Mouse (Mus musculus) liver (tissue): ENCODE measurements around the gene Ctnna3.
"Not testable (repeated sequence)": the region's sequence is repeated elsewhere in the genome, so short reads cannot be mapped to it uniquely, and the experiment has no call there.

Experiments used
- DNase-seq: peaks from one replicate; pipeline ENCODE4 v3.0.0-alpha.2; 2020; ENCODE audit warnings: mixed read lengths

Ctnna3 gene

DNA sequence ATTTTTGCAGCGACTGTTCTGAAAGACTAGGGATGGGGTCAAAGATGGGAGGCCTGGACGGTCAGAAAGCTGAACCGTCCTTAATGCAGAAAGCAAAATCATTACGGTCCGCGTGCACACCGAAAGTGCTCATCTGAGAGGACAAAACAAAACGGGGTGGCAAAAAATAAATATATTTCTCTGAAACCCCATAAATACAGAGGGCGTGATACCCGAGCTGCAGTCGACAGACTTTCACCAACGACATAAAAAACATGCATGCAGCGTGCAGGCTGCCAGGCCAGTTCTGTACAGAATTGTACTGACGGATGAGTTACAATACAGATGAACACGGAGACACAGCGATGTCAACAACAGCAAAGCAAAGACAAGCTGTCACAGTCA is 656.3 kb downstream of the Ctnna3 start:
- no peak for DNase-seq

DNA sequence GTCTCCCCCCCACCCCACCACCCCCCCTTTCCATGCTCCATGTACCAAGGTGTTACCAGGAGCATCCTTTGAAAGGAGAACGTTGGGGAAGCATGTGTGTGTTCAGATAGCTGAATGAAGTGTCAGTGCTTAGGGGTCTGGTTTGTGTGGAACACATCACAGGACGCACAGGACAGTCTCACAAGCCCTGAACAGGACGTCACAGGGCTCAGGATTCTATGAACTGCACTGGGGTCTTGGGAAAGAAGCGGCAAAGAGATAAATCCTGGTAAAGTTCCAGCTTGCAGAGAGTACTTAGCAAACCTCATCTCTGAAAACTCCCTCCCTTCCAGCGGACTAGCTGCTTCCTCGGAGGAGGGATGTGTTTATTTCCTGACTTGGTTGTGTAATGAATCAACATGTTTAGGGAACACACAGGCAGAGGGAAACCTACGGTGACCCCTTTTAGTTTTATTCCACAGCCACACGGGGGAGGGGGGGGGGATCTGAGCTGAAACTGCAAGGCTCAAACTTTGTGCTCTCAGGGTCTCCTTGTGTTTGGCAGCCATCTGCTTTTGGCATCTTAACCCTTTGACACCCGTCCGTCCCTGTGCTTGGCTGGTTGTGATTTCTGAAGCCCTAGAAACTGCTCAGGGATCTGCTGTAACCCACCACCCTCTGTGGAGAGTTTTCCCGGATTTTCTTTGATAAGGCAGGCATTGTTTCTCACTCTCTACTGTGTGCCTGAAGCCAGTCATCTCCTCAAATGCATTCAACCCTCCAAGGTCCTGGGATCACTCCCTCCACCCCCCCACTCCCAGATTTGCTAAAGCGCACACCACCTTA is 656.9 kb downstream of the Ctnna3 start:
- DNase-seq = no peak

DNA sequence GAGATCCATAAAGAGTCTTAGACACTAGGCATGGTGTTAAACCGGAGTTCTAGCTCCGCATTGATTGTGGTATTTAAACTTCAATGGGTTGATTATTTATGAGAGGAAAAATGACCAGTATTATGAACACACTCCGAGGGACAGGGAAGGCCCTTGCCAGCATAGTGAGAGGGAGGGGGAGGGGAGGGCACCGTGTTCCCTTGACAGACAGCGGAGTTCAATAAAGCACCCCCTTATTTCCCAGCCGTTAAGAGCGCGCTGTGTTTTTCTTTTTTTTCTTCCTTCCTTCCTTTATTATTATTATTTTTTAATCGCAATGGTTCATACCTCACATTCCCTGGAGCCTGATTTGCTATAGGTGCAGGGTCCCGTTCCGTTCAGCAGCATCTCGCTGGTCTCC is 657.6 kb downstream of the Ctnna3 start:
- no peak for DNase-seq

DNA sequence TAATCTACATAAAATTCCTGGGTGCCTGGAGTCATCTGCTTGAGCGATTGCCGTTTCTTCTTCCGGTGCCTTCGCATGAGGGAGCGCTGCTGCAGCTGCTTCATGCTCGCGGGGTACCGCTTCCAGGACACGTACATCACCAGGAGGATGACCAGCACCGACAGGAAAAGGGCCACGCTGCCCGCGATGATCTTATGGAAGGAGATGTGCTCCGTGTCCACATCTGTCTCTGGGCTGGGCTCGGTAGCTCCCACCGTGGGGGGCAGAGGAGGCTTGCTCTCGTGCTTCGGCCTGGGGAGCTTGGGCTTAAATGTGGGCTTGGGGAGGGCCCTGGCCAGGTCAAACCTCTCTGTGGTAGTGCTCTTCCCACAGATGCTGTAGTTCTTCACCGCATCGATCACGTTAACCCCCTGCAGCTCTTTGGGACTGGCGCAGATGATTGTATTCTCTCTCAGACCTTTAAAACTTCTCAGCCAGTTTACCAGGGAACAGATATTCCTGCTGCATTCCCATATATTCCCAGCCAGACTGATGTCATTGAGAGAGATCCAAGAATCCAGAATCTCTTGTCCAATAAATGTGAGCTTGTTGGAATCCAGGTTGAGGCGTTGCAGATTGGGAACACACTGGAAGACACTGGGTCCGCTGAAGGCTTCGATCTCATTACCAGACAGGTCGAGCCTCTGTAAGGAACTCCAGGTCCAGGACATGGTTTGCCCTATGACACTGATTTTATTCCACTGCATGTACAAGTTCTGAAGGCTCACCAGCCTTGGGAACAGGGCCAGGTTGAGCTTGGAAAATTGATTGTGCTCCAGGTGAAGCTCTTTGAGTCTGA is 658.3 kb downstream of the Ctnna3 start:
- DNase-seq = no peak

DNA sequence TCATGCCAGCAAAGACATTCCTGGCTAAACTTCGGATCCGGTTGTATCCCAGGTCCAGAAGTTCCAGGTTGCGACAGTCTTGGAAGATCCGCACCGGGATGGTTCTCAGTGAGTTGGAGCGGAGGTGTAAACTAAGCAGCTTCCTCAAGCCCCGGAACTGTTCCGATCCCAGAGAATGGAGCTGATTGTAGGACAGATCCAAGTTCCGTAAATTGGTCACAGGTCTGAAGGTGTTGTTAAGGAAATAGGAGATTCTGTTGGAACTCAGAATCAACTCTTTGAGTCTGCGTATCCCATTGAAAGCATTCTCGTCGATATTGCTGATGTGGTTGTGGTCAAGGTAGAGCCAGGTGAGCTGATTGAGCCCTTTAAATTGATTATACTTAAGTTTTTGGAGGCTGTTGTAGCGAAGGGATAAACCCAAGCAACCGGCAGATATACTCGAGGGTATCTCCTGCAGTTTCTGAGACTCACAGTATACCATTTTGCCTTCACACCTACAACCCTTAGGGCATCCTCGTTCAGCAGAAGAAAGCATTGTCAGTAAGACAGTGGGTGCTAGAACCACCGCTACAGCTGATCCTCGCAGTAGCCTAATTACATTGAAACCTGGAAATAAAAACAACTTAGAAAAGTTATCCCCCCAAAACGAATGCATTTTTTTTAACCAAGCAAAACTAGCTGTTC is 659.0 kb downstream of the Ctnna3 start:
- no peak for DNase-seq

DNA sequence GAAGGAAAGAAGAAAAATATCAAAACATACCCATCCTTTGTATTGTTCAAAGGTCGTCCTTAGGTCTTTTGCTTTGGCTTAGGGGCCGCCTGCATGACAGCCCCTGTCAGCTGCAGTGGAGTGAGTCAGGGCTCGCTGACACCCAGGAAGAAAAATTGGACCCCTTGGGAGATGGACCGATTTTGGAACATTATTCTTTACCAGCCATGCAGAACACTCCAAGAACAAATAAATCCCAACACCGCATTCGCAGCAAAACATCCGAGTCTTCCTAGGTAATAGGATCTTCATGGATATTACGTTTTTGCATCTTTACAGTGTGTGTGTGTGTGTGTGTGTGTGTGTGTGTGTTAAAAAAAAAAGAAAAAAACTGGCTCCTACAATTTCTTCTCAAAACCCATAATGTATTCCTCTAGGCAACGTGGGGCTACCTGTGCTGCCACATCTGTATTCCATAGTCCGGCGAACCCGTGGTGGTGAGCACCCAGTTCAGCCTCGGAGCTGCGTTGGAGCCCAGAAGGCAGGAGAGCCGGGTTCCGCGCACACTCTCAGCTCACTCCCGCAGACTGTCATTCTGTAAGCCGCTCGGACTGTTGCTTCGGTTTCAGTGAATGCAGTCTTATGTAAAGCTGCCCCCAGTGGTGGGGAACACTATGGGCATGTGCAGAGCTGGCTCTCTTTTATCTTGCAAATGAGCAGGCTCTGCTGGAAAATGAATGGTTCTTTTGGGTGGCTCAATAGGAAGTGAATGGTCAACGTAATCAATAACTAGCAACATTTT is 660.0 kb downstream of the Ctnna3 start, which contains the start of gene Lrrtm3:
Gene Lrrtm3, minus strand, starts transcription at position 598 of the 781 bp plus-strand sequence.
- peak; percentile 37 for DNase-seq

DNA sequence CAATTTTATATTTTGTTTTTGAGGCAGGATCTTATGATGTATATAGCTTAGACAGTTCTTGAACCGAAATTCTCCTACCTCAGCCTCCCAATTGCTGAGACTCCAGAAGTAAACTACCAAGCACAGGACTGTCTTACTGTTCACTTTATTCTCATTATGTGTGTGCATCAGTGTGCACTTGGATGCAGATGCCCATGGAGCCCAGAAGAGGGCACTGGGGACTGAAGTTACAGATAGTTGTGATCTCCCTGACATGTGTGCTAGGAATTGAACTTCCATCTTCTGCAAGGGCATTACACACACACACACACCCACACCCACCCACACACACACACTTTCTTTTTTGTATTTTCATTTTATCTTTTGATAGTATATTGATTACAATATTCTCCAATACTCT is 666.6 kb downstream of the Ctnna3 start:
- no peak for DNase-seq

DNA sequence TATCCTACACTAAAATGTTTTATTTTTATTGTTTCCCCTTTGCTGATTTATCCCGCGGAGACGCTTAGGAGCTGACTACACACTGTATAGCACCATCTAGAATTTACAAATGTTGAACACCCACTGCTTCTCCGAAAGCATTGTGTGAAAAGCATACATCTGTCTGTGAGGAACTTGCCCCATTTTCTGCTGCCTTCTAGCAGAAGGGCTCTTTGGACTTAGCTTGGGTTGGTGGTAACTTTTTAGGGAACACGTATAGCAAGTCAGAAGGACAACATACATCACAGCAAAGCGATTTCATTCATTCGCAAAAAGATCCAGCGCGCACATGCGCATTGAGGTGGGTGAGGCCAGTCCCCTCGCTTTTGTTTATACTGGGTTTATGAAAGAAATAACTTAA is 685.3 kb downstream of the Ctnna3 start:
- no peak for DNase-seq

DNA sequence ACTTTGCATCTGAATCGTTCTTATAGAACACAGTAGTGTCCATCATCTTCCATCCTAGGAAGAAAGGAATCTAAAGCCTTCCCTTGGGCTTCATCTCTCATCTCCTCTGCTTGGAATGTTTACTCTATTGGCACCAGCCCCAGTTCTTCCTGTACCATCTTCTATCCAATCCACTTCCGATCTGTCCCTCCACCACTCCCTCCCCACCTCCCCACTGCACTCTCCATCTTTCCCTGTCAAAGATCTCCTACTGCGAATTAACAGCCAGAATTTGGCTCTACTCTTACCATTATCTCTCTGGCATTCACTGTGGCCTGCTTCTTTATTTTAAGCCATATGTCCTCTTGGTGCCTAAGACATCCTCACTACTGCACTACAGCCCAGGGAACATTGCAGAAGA is 688.9 kb downstream of the Ctnna3 start:
- DNase-seq = no peak

DNA sequence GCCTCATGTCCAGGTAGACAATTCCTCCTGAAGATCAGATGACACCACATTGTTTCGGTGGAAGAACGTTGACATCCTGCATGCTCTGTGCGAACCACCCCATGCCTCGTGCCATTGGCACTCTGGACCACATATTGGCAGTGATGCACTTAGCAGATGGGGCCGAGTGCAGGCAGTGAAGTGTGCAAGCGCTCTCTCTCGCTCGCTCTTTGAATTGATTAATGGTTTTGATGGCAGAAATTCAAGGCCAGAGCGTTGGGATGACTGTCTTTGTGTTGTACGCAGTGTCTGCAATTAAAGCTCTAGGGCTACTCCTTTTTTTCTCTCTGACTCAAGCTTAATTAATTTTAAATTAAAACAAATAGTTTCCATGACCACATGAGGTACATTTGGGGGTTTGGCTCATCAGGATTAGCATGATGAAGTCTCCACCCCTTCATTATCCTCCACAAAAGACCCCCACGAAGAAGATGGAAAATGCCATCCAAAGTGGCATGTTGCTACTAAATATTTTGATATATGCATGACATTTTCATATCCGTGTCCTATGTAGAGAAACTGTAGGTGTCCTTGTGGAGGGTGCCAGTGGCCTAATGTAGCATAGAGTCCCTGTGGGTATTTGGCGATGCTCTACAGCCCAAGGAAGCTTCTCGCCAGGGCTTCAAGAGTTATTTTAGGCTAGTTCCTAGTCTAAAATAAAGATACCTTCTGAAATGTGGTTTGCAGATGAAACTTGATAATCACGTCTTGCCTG is 700.7 kb downstream of the Ctnna3 start:
- DNase-seq = no peak

DNA sequence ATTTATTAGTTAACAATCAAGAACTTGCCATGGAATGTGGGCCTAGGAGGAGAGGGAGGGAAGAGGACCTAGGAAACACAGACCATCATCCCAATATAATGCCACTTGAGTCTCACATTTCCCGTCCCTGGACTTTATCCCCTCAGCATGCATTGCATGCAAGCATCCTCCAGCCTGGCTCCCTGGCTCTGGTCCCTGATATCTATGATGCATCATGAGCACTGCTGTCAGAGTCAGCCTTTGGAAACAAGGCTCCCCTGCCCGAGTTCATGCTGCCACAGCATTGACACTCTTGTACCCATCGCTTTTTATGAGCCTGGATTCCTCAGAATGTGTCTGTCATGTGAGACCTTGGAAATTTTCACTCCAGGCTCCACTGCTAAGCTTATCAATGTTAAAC is 703.6 kb downstream of the Ctnna3 start:
- no peak for DNase-seq

DNA sequence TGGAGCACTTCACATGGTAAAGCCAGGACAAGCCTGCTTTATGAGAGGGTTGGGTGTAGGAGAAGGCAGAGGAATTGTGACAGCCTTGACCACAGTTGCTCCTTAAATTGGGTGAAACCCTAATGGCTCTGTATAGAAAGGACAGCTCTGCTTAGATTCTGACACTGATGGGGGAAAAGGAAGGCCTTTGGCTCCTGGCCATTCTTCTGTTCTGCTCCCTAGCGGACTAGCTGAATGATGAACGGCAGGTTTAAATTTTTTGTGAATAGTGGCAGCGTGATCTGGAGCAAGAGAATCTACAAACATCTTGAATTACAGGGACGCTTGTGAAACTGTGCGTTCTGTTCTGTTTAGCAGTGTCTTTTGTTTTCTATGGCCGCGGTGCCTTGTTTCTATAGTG is 705.6 kb downstream of the Ctnna3 start:
- no peak for DNase-seq

DNA sequence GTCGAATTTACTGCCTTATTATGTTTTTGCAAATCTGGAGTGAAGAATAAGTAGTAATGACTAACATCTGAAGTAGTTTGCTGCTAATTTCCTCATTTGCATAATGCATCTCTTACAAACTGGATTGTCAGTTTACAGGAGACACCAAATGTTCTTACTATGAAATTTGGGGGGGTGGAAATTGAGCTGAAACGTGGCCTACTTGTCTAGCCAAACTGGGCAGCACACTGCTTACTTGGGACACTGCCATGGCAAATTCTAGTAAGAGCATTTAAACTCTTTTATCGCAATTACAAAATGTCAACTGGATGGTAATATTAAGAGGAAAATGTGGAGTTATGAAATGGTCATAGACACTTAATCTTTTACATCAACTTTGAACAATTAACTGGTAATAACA is 716.6 kb downstream of the Ctnna3 start:
- no peak for DNase-seq

DNA sequence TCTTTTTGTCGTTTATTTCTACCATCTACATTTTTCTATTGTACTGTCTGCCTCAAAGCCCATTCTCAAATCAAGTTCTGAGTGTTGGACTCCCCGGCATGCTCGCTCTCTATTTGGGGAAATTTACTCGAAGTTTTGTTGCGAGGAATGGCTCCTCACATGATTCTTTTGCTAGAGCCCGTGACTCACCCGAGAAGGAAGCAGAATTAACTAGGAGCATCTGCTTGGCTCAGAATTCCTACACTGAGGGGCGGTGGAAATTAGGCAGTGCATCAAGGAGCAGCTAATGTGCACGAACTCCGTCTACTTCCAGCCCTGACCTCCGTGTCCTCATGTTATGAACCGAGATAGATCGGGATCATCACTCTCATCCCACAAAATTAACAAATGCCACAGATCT is 751.8 kb downstream of the Ctnna3 start:
- no peak for DNase-seq

DNA sequence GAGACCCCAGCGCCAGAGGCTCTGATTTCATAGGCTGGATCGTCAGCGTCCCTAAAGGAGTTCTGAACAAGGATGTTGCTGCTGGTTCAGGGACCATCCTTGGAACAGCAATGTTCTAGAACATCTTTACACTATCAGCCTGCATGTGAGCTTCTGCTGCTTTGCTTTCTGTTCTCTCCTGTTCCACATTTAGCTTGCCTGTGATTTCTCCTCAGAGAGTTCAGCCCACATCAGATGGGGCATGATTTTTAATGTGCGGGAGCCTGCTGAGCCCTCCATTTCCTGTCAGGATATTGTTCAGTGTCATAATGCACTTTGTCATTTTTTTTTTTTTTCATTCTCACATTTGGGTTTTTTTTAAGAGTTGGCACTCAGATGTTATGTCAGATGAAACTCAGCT is 752.8 kb downstream of the Ctnna3 start:
- no peak for DNase-seq

DNA sequence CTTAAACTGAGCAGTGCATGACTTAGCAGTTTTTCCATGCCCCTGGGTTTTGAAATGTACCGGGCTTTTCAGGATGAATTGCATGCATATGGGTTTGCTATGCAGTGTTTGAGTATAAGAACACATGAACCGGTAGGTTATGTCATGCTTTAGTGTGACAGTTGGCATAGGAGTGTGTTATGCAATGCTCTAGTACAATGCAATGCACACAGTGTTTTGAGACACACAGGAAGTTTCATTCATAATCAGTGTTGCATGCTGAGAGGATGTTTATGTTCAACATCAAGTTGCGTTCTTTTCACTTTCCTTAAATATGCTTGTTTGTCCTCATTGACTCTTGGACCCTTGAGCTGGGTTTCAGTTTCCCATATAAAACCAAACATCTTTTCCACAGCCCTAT is 758.1 kb downstream of the Ctnna3 start:
- no peak for DNase-seq

DNA sequence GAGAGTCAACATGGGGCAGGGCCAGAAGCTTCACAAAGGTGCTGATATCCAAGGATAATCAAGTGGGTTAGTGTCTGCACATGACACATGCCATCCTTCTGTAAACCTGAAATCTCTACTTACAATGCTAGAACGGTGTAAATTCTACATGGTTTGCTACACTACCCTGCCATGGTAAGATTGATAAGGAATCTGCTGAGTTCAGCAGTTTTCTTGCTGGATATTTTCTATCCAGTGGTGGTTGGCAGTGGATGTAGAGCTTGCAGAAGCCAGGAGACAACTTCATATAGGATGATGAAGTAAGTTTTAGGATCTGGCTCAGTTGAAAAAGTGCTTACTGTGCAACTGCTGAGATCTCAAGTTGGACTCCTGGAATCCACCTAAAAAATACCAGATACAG is 767.7 kb downstream of the Ctnna3 start:
- no peak for DNase-seq

DNA sequence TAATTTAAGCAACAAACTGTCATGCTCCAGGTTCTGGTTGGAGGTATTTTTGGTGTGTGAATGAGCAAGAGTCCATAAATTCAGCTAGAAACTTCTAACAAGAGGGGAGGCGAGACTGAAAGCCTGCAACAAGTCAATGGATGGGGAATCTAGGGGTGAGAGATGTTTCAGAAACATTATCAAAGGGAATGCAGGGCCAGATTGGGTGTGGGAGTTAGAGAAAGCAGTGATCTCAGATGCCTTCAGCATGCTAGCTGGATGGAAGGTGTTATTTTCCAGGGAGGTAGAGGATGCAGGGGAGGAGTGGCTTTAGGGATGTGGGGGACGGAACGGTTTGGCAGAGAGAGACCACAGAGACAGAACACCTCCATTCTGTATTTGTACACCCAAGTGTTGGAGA is 785.7 kb downstream of the Ctnna3 start:
- no peak for DNase-seq

DNA sequence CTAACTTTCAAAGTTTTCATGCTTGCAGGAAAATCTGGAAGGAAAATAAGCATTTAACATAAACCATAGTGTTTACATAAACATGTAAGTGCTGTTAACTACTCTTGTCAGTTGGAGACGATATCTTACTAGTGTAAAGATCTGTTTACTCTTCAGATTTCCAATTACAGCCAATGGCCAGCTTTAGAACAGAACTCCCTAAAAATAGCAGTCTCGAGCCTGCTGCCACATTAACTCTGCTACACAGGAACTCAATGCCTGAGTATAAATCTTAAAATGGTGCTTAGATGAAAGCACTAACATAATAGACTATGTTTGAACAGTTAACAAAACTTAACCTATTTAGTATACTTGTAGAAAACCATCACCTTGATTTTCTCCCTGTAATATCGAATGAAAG is 793.1 kb downstream of the Ctnna3 start:
- no peak for DNase-seq

DNA sequence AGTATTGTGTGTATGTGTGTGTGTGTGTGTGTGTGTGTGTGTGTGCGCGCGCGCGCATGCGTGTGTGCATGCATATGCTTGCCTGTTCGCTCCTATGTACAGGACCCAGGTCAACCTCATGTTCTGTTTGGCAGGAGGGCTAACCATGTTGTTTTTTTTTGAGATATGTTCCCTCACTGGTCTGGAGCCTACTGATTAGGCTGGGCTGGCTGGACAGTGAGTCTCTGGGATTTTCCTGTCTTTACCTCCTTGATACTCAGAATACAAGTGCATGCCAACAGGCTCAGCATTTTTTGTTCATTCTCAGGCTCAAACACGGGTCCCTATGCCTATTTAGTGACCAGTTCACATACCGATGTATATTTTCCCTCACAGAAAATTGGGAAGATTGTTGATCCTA is 794.1 kb downstream of the Ctnna3 start:
- no peak for DNase-seq

DNA sequence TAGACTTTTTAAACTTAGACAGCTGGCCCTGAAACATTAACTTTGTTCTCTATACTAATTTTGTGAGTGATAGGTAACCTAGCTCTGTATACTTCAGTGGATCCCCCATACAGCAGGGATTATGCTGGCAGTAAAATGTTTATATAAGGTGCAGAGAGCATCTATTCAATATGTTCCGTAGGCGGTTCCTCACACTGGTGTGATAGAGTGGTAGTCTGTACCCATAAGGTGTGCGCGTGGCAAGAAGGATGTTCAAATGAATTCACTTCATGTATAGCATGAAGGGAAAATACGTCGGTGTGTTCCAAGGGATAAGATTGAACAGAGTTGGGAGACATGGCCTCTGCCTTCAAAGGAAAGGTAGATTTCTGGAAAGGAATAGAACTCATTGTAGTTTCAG is 794.5 kb downstream of the Ctnna3 start:
- no peak for DNase-seq

DNA sequence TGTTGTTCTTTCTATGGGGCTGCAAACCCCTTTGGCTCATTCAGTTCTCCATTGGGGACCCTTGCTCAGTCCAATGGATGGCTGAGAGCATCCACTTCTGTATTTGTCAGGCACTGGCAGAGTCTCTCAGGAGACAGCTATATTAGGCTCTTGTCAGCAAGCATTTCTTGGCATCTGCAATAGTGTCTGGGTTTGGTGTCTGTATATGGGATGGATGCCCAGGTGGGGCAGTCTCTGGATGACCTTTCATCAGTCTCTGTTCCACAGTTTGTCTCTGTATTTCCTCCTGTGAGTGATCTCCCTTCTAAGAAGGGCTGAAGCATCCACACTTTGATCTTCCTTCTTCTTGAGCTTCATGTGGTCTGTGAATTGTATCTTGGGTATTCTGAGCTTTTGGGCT is 795.9 kb downstream of the Ctnna3 start:
- DNase-seq = not testable (repeated sequence)
